Mouse (Mus musculus): ENCODE measurements around the gene Cars2. TPM values are rescaled to one million over a fixed set of nuclear protein-coding genes. Genes with fewer than 3 reads are reported as not detected.

Gene Cars2
- 19.0 TPM for polyA plus RNA-seq (2012; fragmentation: generic; extraction: Trizol)
- long read RNA-seq, experiment 1, partial matches to known transcripts: 4 of 20 reads
- long read RNA-seq, experiment 1, other reads (novel, unspliced or antisense): 12 of 20 reads
- long read RNA-seq, experiment 2, transcript Cars2-201 (15 exons, 1,902 nt): major isoform, 37 of 169 reads
- long read RNA-seq, experiment 2, partial matches to known transcripts: 4 of 169 reads
- long read RNA-seq, experiment 2, other reads (novel, unspliced or antisense): 126 of 169 reads

DNA sequence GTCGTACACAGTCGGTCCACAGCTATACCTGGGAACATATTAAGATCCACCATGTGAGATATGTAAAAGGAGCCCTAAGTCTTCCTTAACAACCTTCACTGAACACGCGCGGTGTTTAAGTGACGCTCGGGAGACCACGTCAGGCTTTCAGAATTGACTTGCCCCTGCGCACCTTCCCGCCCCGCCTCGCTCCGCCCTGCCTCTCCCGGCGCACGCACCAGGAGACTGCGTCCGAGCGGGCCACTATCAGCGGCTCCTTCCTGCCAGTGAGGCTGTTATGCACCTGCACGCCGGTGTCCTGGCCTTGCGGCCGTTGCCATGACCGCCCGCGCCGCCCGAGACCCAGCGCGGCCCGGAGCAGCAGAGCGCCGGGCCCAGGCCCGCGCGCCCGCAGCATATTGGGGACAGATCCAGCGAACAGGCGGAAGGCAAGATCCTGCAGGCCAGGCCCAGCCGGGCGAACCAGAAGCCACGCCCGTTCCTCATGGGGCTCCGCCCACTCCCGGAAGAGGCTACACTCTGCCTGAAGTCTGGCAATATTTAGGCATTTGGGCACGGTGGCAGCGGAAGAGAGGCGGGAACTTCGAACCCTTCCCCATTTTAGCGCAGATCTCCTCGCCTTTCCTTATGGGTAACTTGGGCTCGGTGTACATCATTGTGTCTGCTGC is at the start of gene Cars2:
Cars2 (minus strand) TSS at position 503 of the 668 bp plus-strand sequence.
- Histone ChIP-seq H3ac (ENCODE audit: control insufficient read depth, insufficient read length, low read depth) (peak within 1 kb of the TSS; percentile 83), H3K79me3 (ENCODE audit: low read depth) (peaks cover 1% of the 10 kb centered on the region), H3K4me3 (ENCODE audit: insufficient read depth, poor library complexity, severe bottlenecking) (peak within 1 kb of the TSS; percentile 25), H3K36me3 (ENCODE audit: control insufficient read depth, insufficient read depth) (peaks cover 8% of the 10 kb centered on the region), H3K79me2 (ENCODE audit: control insufficient read depth, insufficient read depth) (peaks cover 12% of the 10 kb centered on the region), H3K27me3 (ENCODE audit: control insufficient read depth, insufficient read depth, insufficient read length) (no peaks in the 10 kb centered on the region)
- peak; percentile 25 for TF ChIP-seq MAX (IDR thresholded peaks at IDR 0.05)
- no peak for TF ChIP-seq CEBPB (IDR thresholded peaks at IDR 0.05; ENCODE audit: low read depth)
- TF ChIP-seq CTCF (IDR thresholded peaks at IDR 0.05; ENCODE audit: control insufficient read depth, insufficient read depth, insufficient read length): no peak
- TF ChIP-seq MYOD1 (IDR thresholded peaks at IDR 0.05; ENCODE audit: control insufficient read depth, insufficient read length, low read depth): no peak
- TF ChIP-seq MYOG (IDR thresholded peaks at IDR 0.05; ENCODE audit: control insufficient read depth, extremely low read depth, insufficient read length): no peak

DNA sequence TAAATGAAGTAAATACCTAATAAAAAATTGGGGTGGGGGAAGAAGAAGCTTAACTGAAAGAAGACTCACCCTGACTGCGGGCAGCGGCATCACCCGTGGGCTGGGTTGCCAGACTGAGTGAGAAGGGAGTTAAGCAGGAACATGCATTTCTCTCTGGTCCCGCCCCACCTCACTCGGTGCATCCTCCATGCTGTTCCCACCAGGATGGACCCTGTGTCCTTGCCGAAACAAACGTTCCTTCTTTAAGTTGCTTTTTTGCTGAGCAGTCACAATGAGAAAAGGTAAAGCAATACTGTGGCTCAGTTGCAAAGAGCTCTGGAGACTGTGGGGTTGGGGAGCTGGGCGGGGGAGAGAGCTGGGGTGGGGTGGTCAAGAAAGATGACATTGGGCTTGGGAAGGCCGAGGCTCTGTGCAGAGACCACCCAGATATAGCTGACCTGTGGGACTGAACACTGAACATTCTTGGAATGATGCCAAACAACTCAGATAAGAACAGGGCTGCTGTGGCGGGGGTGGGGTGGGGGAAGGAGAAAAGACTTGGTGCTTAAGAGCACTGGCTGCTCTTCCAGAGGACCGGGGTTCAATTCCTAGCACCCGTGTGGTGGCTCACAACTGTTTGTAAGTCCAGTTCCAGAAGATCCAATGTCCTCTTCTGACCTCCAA is 42.8 kb upstream of the Cars2 start:
- Histone ChIP-seq H3ac (ENCODE audit: control insufficient read depth, insufficient read length, low read depth) (no peak overlapping the region), H3K79me2 (ENCODE audit: control insufficient read depth, insufficient read depth) (no peaks in the 10 kb centered on the region), H3K4me3 (ENCODE audit: insufficient read depth, poor library complexity, severe bottlenecking) (no peak overlapping the region), H3K36me3 (ENCODE audit: control insufficient read depth, insufficient read depth) (no peaks in the 10 kb centered on the region), H3K27me3 (ENCODE audit: control insufficient read depth, insufficient read depth, insufficient read length) (no peaks in the 10 kb centered on the region), H3K79me3 (ENCODE audit: low read depth) (no peaks in the 10 kb centered on the region)
- TF ChIP-seq CTCF (IDR thresholded peaks at IDR 0.05; ENCODE audit: control insufficient read depth, insufficient read depth, insufficient read length) (no peak), MAX (IDR thresholded peaks at IDR 0.05) (no peak), FOSL1 (IDR thresholded peaks at IDR 0.05; ENCODE audit: insufficient read depth, low read length, poor library complexity, severe bottlenecking) (no peak), CEBPB (IDR thresholded peaks at IDR 0.05; ENCODE audit: low read depth) (no peak), MYOG (IDR thresholded peaks at IDR 0.05; ENCODE audit: control insufficient read depth, extremely low read depth, insufficient read length) (no peak), MYOD1 (IDR thresholded peaks at IDR 0.05; ENCODE audit: control insufficient read depth, insufficient read length, low read depth) (no peak), USF1 (IDR thresholded peaks at IDR 0.05; ENCODE audit: low read depth) (no peak)

DNA sequence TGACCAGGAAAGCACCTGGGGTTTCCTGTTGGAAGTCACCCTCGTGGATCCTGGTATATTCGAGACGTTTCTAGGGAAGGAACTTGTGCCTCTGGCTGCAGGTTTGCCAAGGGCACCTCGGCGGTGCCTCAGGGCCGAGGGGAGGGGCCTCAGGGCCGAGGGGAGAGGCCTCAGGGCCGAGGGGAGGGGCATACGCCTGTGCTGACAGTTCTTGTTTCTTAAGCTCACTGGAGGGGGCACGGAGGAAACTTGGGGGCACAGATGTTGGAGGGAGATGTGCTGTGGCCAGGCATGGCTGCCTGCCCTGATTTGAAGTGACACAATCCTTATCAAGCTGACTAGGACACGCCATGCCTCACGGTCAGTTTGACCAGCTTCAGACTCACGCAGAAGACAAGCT is 41.7 kb upstream of the Cars2 start:
- H3K79me2 ChIP-seq (ENCODE audit: control insufficient read depth, insufficient read depth): no peaks in the 10 kb centered on the region
- no peak for TF ChIP-seq MYOG (IDR thresholded peaks at IDR 0.05; ENCODE audit: control insufficient read depth, extremely low read depth, insufficient read length)
- TF ChIP-seq CEBPB (IDR thresholded peaks at IDR 0.05; ENCODE audit: low read depth): no peak
- no peak for TF ChIP-seq MAX (IDR thresholded peaks at IDR 0.05)
- TF ChIP-seq MYOD1 (IDR thresholded peaks at IDR 0.05; ENCODE audit: control insufficient read depth, insufficient read length, low read depth): no peak
- no peak for TF ChIP-seq USF1 (IDR thresholded peaks at IDR 0.05; ENCODE audit: low read depth)
- no peak for TF ChIP-seq CTCF (IDR thresholded peaks at IDR 0.05; ENCODE audit: control insufficient read depth, insufficient read depth, insufficient read length)
- no peak for TF ChIP-seq FOSL1 (IDR thresholded peaks at IDR 0.05; ENCODE audit: insufficient read depth, low read length, poor library complexity, severe bottlenecking)
- H3K79me3 ChIP-seq (ENCODE audit: low read depth): no peaks in the 10 kb centered on the region
- no peak overlapping the region for H3K4me3 ChIP-seq (ENCODE audit: insufficient read depth, poor library complexity, severe bottlenecking)
- no peak overlapping the region for H3ac ChIP-seq (ENCODE audit: control insufficient read depth, insufficient read length, low read depth)
- no peaks in the 10 kb centered on the region for H3K36me3 ChIP-seq (ENCODE audit: control insufficient read depth, insufficient read depth)
- no peaks in the 10 kb centered on the region for H3K27me3 ChIP-seq (ENCODE audit: control insufficient read depth, insufficient read depth, insufficient read length)

DNA sequence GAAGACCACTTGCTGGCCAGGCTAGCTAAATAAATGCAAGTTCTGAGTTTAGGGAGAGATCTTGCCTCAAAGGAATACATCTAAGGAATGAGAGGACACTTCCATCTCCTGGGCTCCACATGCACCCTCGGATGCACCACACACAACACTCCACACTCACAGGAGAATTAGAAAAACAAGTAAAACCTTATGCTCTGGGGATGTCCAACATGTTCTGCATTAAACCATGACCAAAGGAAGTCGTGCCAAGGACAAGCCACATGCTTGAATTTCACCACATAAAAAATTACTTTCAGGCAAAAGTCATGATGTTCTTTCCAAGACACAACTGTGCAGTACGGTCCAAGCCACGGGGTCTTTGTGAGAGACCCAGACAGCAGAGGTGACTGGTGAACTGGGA is 41.3 kb upstream of the Cars2 start:
- Histone ChIP-seq H3K36me3 (ENCODE audit: control insufficient read depth, insufficient read depth) (no peaks in the 10 kb centered on the region), H3K79me2 (ENCODE audit: control insufficient read depth, insufficient read depth) (no peaks in the 10 kb centered on the region), H3K79me3 (ENCODE audit: low read depth) (no peaks in the 10 kb centered on the region), H3K27me3 (ENCODE audit: control insufficient read depth, insufficient read depth, insufficient read length) (no peaks in the 10 kb centered on the region), H3ac (ENCODE audit: control insufficient read depth, insufficient read length, low read depth) (no peak overlapping the region), H3K4me3 (ENCODE audit: insufficient read depth, poor library complexity, severe bottlenecking) (no peak overlapping the region)
- TF ChIP-seq CEBPB (IDR thresholded peaks at IDR 0.05; ENCODE audit: low read depth) (no peak), MYOD1 (IDR thresholded peaks at IDR 0.05; ENCODE audit: control insufficient read depth, insufficient read length, low read depth) (no peak), CTCF (IDR thresholded peaks at IDR 0.05; ENCODE audit: control insufficient read depth, insufficient read depth, insufficient read length) (no peak), MAX (IDR thresholded peaks at IDR 0.05) (no peak), FOSL1 (IDR thresholded peaks at IDR 0.05; ENCODE audit: insufficient read depth, low read length, poor library complexity, severe bottlenecking) (no peak), MYOG (IDR thresholded peaks at IDR 0.05; ENCODE audit: control insufficient read depth, extremely low read depth, insufficient read length) (no peak), USF1 (IDR thresholded peaks at IDR 0.05; ENCODE audit: low read depth) (no peak)

DNA sequence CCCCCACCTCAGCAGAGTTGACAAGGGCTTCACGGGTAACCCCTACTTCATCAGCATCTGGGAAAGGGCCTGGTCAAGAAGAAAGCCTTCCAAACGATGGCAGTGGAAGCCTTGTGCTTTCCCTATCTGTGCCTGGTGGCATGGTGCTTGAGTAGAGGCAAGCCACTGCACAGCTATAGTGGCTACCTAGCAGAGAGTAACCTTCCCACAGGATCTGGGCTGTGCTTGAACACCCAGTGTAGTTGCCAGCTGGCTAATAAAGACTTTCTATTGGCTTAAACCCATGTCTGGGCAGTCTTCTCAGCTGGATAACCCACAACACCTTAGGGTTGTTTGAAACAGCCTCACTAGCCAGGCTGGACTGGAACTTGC is 35.8 kb upstream of the Cars2 start:
- Histone ChIP-seq H3ac (ENCODE audit: control insufficient read depth, insufficient read length, low read depth) (no peak overlapping the region), H3K79me2 (ENCODE audit: control insufficient read depth, insufficient read depth) (no peaks in the 10 kb centered on the region), H3K79me3 (ENCODE audit: low read depth) (no peaks in the 10 kb centered on the region), H3K4me3 (ENCODE audit: insufficient read depth, poor library complexity, severe bottlenecking) (no peak overlapping the region), H3K27me3 (ENCODE audit: control insufficient read depth, insufficient read depth, insufficient read length) (peaks cover 3% of the 10 kb centered on the region), H3K36me3 (ENCODE audit: control insufficient read depth, insufficient read depth) (no peaks in the 10 kb centered on the region)
- no peak for TF ChIP-seq CEBPB (IDR thresholded peaks at IDR 0.05; ENCODE audit: low read depth)
- no peak for TF ChIP-seq CTCF (IDR thresholded peaks at IDR 0.05; ENCODE audit: control insufficient read depth, insufficient read depth, insufficient read length)
- TF ChIP-seq MYOD1 (IDR thresholded peaks at IDR 0.05; ENCODE audit: control insufficient read depth, insufficient read length, low read depth): no peak
- TF ChIP-seq FOSL1 (IDR thresholded peaks at IDR 0.05; ENCODE audit: insufficient read depth, low read length, poor library complexity, severe bottlenecking): no peak
- TF ChIP-seq MYOG (IDR thresholded peaks at IDR 0.05; ENCODE audit: control insufficient read depth, extremely low read depth, insufficient read length): no peak
- TF ChIP-seq MAX (IDR thresholded peaks at IDR 0.05): no peak
- TF ChIP-seq USF1 (IDR thresholded peaks at IDR 0.05; ENCODE audit: low read depth): no peak
